Mouse (Mus musculus) c-Kit-positive CD71-positive TER-119-negative erythroid progenitor cells, embryonic 14.5 days (primary cell): ENCODE results near the gene Pank2.
"Not testable (repeated sequence)": the region's sequence is repeated elsewhere in the genome, so short reads cannot be mapped to it uniquely, and the experiment has no call there.

Experiments
- DNase-seq: peaks from one replicate; pipeline ENCODE4 v3.0.0-alpha.2; 2013; ENCODE audit warnings: low read depth

The Pank2 gene

GRCm38 (mm10) chr2:131262213-131262672 is at the start of gene Pank2:
Gene Pank2 (plus strand): TSS chr2:131262495.
- peak; percentile 93 for DNase-seq

GRCm38 (mm10) chr2:131213773-131214172 is 48.5 kb upstream of the Pank2 start:
- peak; percentile 73 for DNase-seq

GRCm38 (mm10) chr2:131215941-131216858 is 46.1 kb upstream of the Pank2 start:
- DNase-seq, result no peak

- no peak for DNase-seq
These were observed 42.3 kb upstream of the Pank2 start for GRCm38 (mm10) chr2:131220030-131220429.

GRCm38 (mm10) chr2:131221853-131222515 is 40.3 kb upstream of the Pank2 start:
- no peak for DNase-seq

- no peak for DNase-seq
These were observed 39.7 kb upstream of the Pank2 start for GRCm38 (mm10) chr2:131222562-131222961.

GRCm38 (mm10) chr2:131223569-131223968 is 38.7 kb upstream of the Pank2 start:
- peak; percentile 70 for DNase-seq

GRCm38 (mm10) chr2:131225178-131225577 is 37.1 kb upstream of the Pank2 start:
- DNase-seq, result no peak

- DNase-seq, result not testable (repeated sequence)
These were observed 35.6 kb upstream of the Pank2 start for GRCm38 (mm10) chr2:131226669-131227068.

GRCm38 (mm10) chr2:131227243-131227642 is 35.1 kb upstream of the Pank2 start:
- no peak for DNase-seq

- DNase-seq, result no peak
These were observed 29.7 kb upstream of the Pank2 start for GRCm38 (mm10) chr2:131232558-131232957.

- peak; percentile 87 for DNase-seq
These were observed 28.8 kb upstream of the Pank2 start, which contains the start of gene Mavs for GRCm38 (mm10) chr2:131233307-131234126. Gene Mavs (plus strand): TSS chr2:131234063.

- DNase-seq, result no peak
These were observed 28.1 kb upstream of the Pank2 start for GRCm38 (mm10) chr2:131234127-131234650.

GRCm38 (mm10) chr2:131234970-131235635 is 27.2 kb upstream of the Pank2 start:
- no peak for DNase-seq

GRCm38 (mm10) chr2:131242180-131242579 is 20.1 kb upstream of the Pank2 start:
- DNase-seq, result no peak

GRCm38 (mm10) chr2:131242929-131243328 is 19.4 kb upstream of the Pank2 start:
- no peak for DNase-seq

- peak; percentile 69 for DNase-seq
These were observed 8.5 kb upstream of the Pank2 start for GRCm38 (mm10) chr2:131253681-131254328.

GRCm38 (mm10) chr2:131254329-131254713 is 8.0 kb upstream of the Pank2 start:
- no peak for DNase-seq

- DNase-seq, result no peak
These were observed 6.6 kb upstream of the Pank2 start for GRCm38 (mm10) chr2:131255738-131256137.

- no peak for DNase-seq
These were observed 3.6 kb upstream of the Pank2 start for GRCm38 (mm10) chr2:131258693-131259092.
